ENCODE assay signal across 10 mouse cellular contexts in genomic region chr1:52763894-52764809, GRCm38 (mm10). TPM values are rescaled to one million over a fixed set of nuclear protein-coding genes. Genes with fewer than 3 reads are reported as not detected.
DNase-seq lines count a peak whose midpoint lies in the region; ATAC-seq and TF ChIP-seq lines count a peak whose summit lies in the region.
"Had no signal": no experiment of that assay in that cellular context is flagged by ENCODE, and none has a peak within 500 bp of the region (broad histone marks: within the 10 kb centered on the region; RNA-seq: fewer than 3 reads in every experiment).

No protein-coding gene starts in this region.

- WGBS in embryonic facial prominence, embryonic 12.5 days = 69% methylated on average over 4 of the region's 4 CpGs
- WGBS in embryonic facial prominence, embryonic 10.5 days = 73% methylated on average over 4 of the region's 4 CpGs

- no peak for TF ChIP-seq POLR2A in bone marrow macrophage, adult 2 months (IDR thresholded peaks at IDR 0.05; ENCODE audit: borderline replicate concordance, low read depth, low read length)

- TF ChIP-seq CTCF in bone marrow macrophage, adult 2 months (IDR thresholded peaks at IDR 0.05; ENCODE audit: low read depth, low read length) = no peak

- no peak overlapping the region for H3K4me3 ChIP-seq in embryonic facial prominence, embryonic 12.5 days
- H3K4me3 ChIP-seq in embryonic facial prominence, embryonic 10.5 days = no peak overlapping the region
- peak overlapping the region; percentile 31 for H3K4me3 ChIP-seq in bone marrow macrophage, adult 2 months (ENCODE audit: insufficient read depth, low read length)
- peak overlapping the region; percentile 90 for H3K4me3 ChIP-seq in megakaryocyte, embryonic 14.5 days (replicated peaks)
- H3K4me3 ChIP-seq: hindbrain, embryonic 13.5 days had no signal

- H3K27me3 ChIP-seq in embryonic facial prominence, embryonic 12.5 days = no peaks in the 10 kb centered on the region
- H3K27me3 ChIP-seq in embryonic facial prominence, embryonic 10.5 days (replicated peaks; ENCODE audit: low read depth, poor library complexity, severe bottlenecking) = no peaks in the 10 kb centered on the region
- H3K27me3 ChIP-seq in megakaryocyte, embryonic 14.5 days (replicated peaks) = no peaks in the 10 kb centered on the region
- H3K27me3 ChIP-seq: hindbrain, embryonic 13.5 days had no signal

- no peaks in the 10 kb centered on the region for H3K36me3 ChIP-seq in embryonic facial prominence, embryonic 12.5 days
- H3K36me3 ChIP-seq in embryonic facial prominence, embryonic 10.5 days (replicated peaks) = no peaks in the 10 kb centered on the region
- no peaks in the 10 kb centered on the region for H3K36me3 ChIP-seq in megakaryocyte, embryonic 14.5 days (replicated peaks; ENCODE audit: low read length)
- H3K36me3 ChIP-seq: hindbrain, embryonic 13.5 days had no signal

- no peak overlapping the region for H3K4me2 ChIP-seq in embryonic facial prominence, embryonic 12.5 days (replicated peaks)
- H3K4me2 ChIP-seq: hindbrain, embryonic 13.5 days had no signal

- no peak for DNase-seq in embryonic facial prominence, embryonic 10.5 days (ENCODE audit: low spot score)
- DNase-seq in 3134 (ENCODE audit: extremely low read depth, insufficient read length, low spot score) = peak; percentile 56
- no peak for DNase-seq in left cerebral cortex, adult 8-10 months (ENCODE audit: low spot score in 2 of 2)
- DNase-seq in gastrocnemius, adult 8-10 months (ENCODE audit: low spot score in 2 of 2) = no peak
- no peak for DNase-seq in frontal cortex, postnatal 36 days (ENCODE audit: low spot score in 2 of 2)
- DNase-seq: lung, postnatal 10 days had no signal

- H3K4me1 ChIP-seq in embryonic facial prominence, embryonic 12.5 days = no peaks in the 10 kb centered on the region
- H3K4me1 ChIP-seq in embryonic facial prominence, embryonic 10.5 days = no peaks in the 10 kb centered on the region
- H3K4me1 ChIP-seq in bone marrow macrophage, adult 2 months (ENCODE audit: control insufficient read depth, insufficient read depth, low read length) = peaks cover 20% of the 10 kb centered on the region
- H3K4me1 ChIP-seq in megakaryocyte, embryonic 14.5 days = peaks cover 37% of the 10 kb centered on the region
- H3K4me1 ChIP-seq: hindbrain, embryonic 13.5 days had no signal

- no peaks in the 10 kb centered on the region for H3K9me3 ChIP-seq in embryonic facial prominence, embryonic 12.5 days
- no peaks in the 10 kb centered on the region for H3K9me3 ChIP-seq in embryonic facial prominence, embryonic 10.5 days
- H3K9me3 ChIP-seq in megakaryocyte, embryonic 14.5 days = no peaks in the 10 kb centered on the region
- H3K9me3 ChIP-seq: hindbrain, embryonic 13.5 days had no signal

- no peak overlapping the region for H3K27ac ChIP-seq in embryonic facial prominence, embryonic 12.5 days
- H3K27ac ChIP-seq in embryonic facial prominence, embryonic 10.5 days (replicated peaks) = no peak overlapping the region
- peak overlapping the region; percentile 99 for H3K27ac ChIP-seq in bone marrow macrophage, adult 2 months (ENCODE audit: insufficient read depth, low read depth, low read length)
- H3K27ac ChIP-seq: hindbrain, embryonic 13.5 days had no signal

- H3K9ac ChIP-seq in embryonic facial prominence, embryonic 12.5 days = no peak overlapping the region
- H3K9ac ChIP-seq: hindbrain, embryonic 13.5 days had no signal

- ATAC-seq in embryonic facial prominence, embryonic 12.5 days (ENCODE audit: insufficient number of reproducible peaks, insufficient read depth, low FRiP score, low TSS enrichment) = peak; percentile 22; the same call in 1 of the 2 replicates

RNA-seq across cellular contexts. Expression of gene Mfsd6, which starts 36.9 kb away (rescaled TPM):
- polyA plus RNA-seq in embryonic facial prominence, embryonic 12.5 days (2016; fragmentation: Nextera tagmentation; extraction: Ambion mirVana) = 1.6 and 1.7 TPM in 2 replicates
- polyA plus RNA-seq in embryonic facial prominence, embryonic 10.5 days (2016; fragmentation: Nextera tagmentation; extraction: Ambion mirVana) = 1.0 and 1.3 TPM in 2 replicates
- 38.7 and 44.1 TPM in 2 replicates for polyA plus RNA-seq in bone marrow macrophage, adult 2 months (2012; ENCODE audit: insufficient read depth, insufficient read length, missing spikeins)
- 4.1 and 4.4 TPM in 2 replicates for polyA plus RNA-seq in megakaryocyte, embryonic 14.5 days (2012; ENCODE audit: insufficient read depth, low replicate concordance)
- total RNA-seq in left cerebral cortex, adult 8-10 months (2022) = 10 to 100 TPM; 83.2 to 91.7 (median 85.4) TPM
- total RNA-seq in gastrocnemius, adult 8-10 months (2022) = 1 to 10 TPM; 3.4 to 4.9 (median 4.2) TPM

RNA-seq across cellular contexts. Expression of gene Inpp1, which starts 53.3 kb away (rescaled TPM):
- polyA plus RNA-seq in embryonic facial prominence, embryonic 12.5 days (2016; fragmentation: Nextera tagmentation; extraction: Ambion mirVana) = 16.3 and 18.1 TPM in 2 replicates
- 13.7 and 15.7 TPM in 2 replicates for polyA plus RNA-seq in embryonic facial prominence, embryonic 10.5 days (2016; fragmentation: Nextera tagmentation; extraction: Ambion mirVana)
- 11.6 and 12.0 TPM in 2 replicates for polyA plus RNA-seq in bone marrow macrophage, adult 2 months (2012; ENCODE audit: insufficient read depth, insufficient read length, missing spikeins)
- 0.93 and 1.6 TPM in 2 replicates for polyA plus RNA-seq in megakaryocyte, embryonic 14.5 days (2012; ENCODE audit: insufficient read depth, low replicate concordance)
- 10 to 100 TPM; 33.6 to 39.4 (median 38.0) TPM for total RNA-seq in left cerebral cortex, adult 8-10 months (2022)
- 1 to 10 TPM; 4.4 to 7.6 (median 6.5) TPM for total RNA-seq in gastrocnemius, adult 8-10 months (2022)

Comparison
In these comparisons a context has a peak if more than half of its experiments do, and no peak if none do; other contexts are left out.
1. H3K4me3 ChIP-seq: peak in bone marrow macrophage, adult 2 months (single experiment) and megakaryocyte, embryonic 14.5 days (single experiment); none in embryonic facial prominence, embryonic 12.5 days (single experiment) and embryonic facial prominence, embryonic 10.5 days (single experiment).